ENCODE assay signal across 9 mouse cellular contexts in genomic region chr1:66467821-66468703, GRCm38 (mm10). TPM values are rescaled to one million over a fixed set of nuclear protein-coding genes. Genes with fewer than 3 reads are reported as not detected.
A peak's percentile ranks its signal among the peaks of the same experiment; 100 is the strongest.
DNase-seq lines count a peak whose midpoint lies in the region; ATAC-seq lines count a peak whose summit lies in the region.
"Had no signal": no experiment of that assay in that cellular context is flagged by ENCODE, and none has a peak within 500 bp of the region (broad histone marks: within the 10 kb centered on the region; RNA-seq: fewer than 3 reads in every experiment).

TSS of gene Unc80 (plus strand) at chr1:66468367.

- peak; percentile 95 for ATAC-seq in hindbrain, embryonic 16.5 days
- ATAC-seq in midbrain, embryonic 14.5 days (ENCODE audit: low FRiP score, low TSS enrichment) = peak; percentile 92
- peak; percentile 84 for ATAC-seq in stomach, embryonic 15.5 days (ENCODE audit: insufficient read depth, low FRiP score, low read depth)

- peak within 1 kb of the TSS; percentile 75 for H3K4me2 ChIP-seq in hindbrain, embryonic 16.5 days (ENCODE audit: low read length)
- peak within 1 kb of the TSS; percentile 76 for H3K4me2 ChIP-seq in midbrain, embryonic 14.5 days (ENCODE audit: low read length)
- peak within 1 kb of the TSS; percentile 84 for H3K4me2 ChIP-seq in stomach, embryonic 15.5 days

- H3K27ac ChIP-seq in hindbrain, embryonic 16.5 days (ENCODE audit: low read depth, low read length) = peak within 1 kb of the TSS; percentile 76
- peak within 1 kb of the TSS; percentile 70 for H3K27ac ChIP-seq in midbrain, embryonic 14.5 days (replicated peaks; ENCODE audit: low read depth, low read length)
- H3K27ac ChIP-seq in stomach, embryonic 15.5 days = no peak within 1 kb of the TSS
- H3K27ac ChIP-seq: macrophage had no signal

- H3K27me3 ChIP-seq in hindbrain, embryonic 16.5 days (replicated peaks; ENCODE audit: control insufficient read depth, insufficient read depth, low read length) = no peaks in the 10 kb centered on the region
- no peaks in the 10 kb centered on the region for H3K27me3 ChIP-seq in midbrain, embryonic 14.5 days (ENCODE audit: control insufficient read depth, insufficient read depth, low read length)
- H3K27me3 ChIP-seq in stomach, embryonic 15.5 days (replicated peaks) = peaks cover 9% of the 10 kb centered on the region; the same call in 1 of the 2 replicates

- no peaks in the 10 kb centered on the region for H3K9me3 ChIP-seq in hindbrain, embryonic 16.5 days (ENCODE audit: control insufficient read depth, low read length)
- H3K9me3 ChIP-seq in midbrain, embryonic 14.5 days (ENCODE audit: control insufficient read depth, low read length) = no peaks in the 10 kb centered on the region
- no peaks in the 10 kb centered on the region for H3K9me3 ChIP-seq in stomach, embryonic 15.5 days

- peak within 1 kb of the TSS; percentile 72 for H3K4me3 ChIP-seq in hindbrain, embryonic 16.5 days (ENCODE audit: low read length)
- H3K4me3 ChIP-seq in midbrain, embryonic 14.5 days (replicated peaks; ENCODE audit: low read depth, low read length) = peak within 1 kb of the TSS; percentile 70
- H3K4me3 ChIP-seq in stomach, embryonic 15.5 days (replicated peaks) = peak within 1 kb of the TSS; percentile 49

- H3K9ac ChIP-seq in hindbrain, embryonic 16.5 days (ENCODE audit: low read depth, low read length) = peak within 1 kb of the TSS; percentile 86
- peak within 1 kb of the TSS; percentile 80 for H3K9ac ChIP-seq in midbrain, embryonic 14.5 days (replicated peaks; ENCODE audit: low read length)
- no peak within 1 kb of the TSS for H3K9ac ChIP-seq in stomach, embryonic 15.5 days

- H3K36me3 ChIP-seq in hindbrain, embryonic 16.5 days (ENCODE audit: control insufficient read depth, insufficient read depth, low read length) = no peaks in the 10 kb centered on the region; the same call in 1 of the 2 replicates
- no peaks in the 10 kb centered on the region for H3K36me3 ChIP-seq in midbrain, embryonic 14.5 days (ENCODE audit: control insufficient read depth, insufficient read depth, low read length)
- H3K36me3 ChIP-seq in stomach, embryonic 15.5 days = no peaks in the 10 kb centered on the region

- peaks cover 3% of the 10 kb centered on the region; the same call in 1 of the 2 replicates for H3K4me1 ChIP-seq in hindbrain, embryonic 16.5 days (ENCODE audit: control insufficient read depth, insufficient read depth, low read depth, low read length)
- 0 out of 2 replicates have a peak, but pooled peaks cover 3% of the 10 kb centered on the region for H3K4me1 ChIP-seq in midbrain, embryonic 14.5 days (ENCODE audit: control insufficient read depth, insufficient read depth, low read length)
- H3K4me1 ChIP-seq in stomach, embryonic 15.5 days = peaks cover 6% of the 10 kb centered on the region; the same call in 1 of the 2 replicates

- under 1% methylated on average over 64 of the region's 83 CpGs for WGBS in hindbrain, embryonic 16.5 days
- WGBS in midbrain, embryonic 14.5 days = under 1% methylated on average over 78 of the region's 83 CpGs
- under 1% methylated on average over 40 of the region's 83 CpGs for WGBS in stomach, embryonic 15.5 days

- DNase-seq in heart, adult 18-20 months = peak; percentile 20 to 26
- DNase-seq in heart, adult 11 months = no peak
- DNase-seq in cerebellum, adult 8-10 months = peak; percentile 80
- peak; percentile 43 for DNase-seq in forelimb bud, embryonic 11.5 days (ENCODE audit: low read depth, low spot score)
- DNase-seq in left cerebral cortex, postnatal 4 days = peak; percentile 70
- peak; percentile 78 for DNase-seq in midbrain, embryonic 14.5 days

- intact Hi-C loops in left cerebral cortex, postnatal 4 days (cut with DNase I) = no loop called here

RNA-seq across cellular contexts. Expression of gene Unc80, which starts in this region (rescaled TPM):
- total RNA-seq in heart, adult 18-20 months (2021) = under 1 TPM; 0.10 to 0.18 TPM
- polyA plus RNA-seq in hindbrain, embryonic 16.5 days (2015; fragmentation: Nextera tagmentation; extraction: Ambion mirVana) = 6.2 and 9.4 TPM in 2 replicates
- 10 to 100 TPM; 42.5 to 47.9 TPM for total RNA-seq in left cerebral cortex, postnatal 4 days (2021)
- polyA plus RNA-seq in midbrain, embryonic 14.5 days (2014; fragmentation: Nextera tagmentation; extraction: Ambion mirVana) = 6.3 and 7.6 TPM in 2 replicates
- 0.31 and 0.63 TPM in 2 replicates for polyA plus RNA-seq in stomach, embryonic 15.5 days (2015; fragmentation: Nextera tagmentation; extraction: Ambion mirVana)
- polyA plus RNA-seq: macrophage had no signal

Comparison
In these comparisons a context has a peak if more than half of its experiments do, and no peak if none do; other contexts are left out.
1. RNA of gene Unc80 (total RNA-seq): 42.5 to 47.9 TPM in left cerebral cortex, postnatal 4 days; 0.10 to 0.18 TPM in heart, adult 18-20 months; every median in the first group is over 10 times any median in the second.
2. Peak in DNase-seq in heart, adult 18-20 months; RNA of the gene not detected or under 1 TPM.
3. Peak in ATAC-seq, H3K4me3 ChIP-seq and H3K4me2 ChIP-seq in stomach, embryonic 15.5 days; RNA of the gene not detected or under 1 TPM.
4. Peak in every context shown above with its lines, with median percentiles within 50 percentile points of each other: ATAC-seq, H3K4me2 ChIP-seq and H3K4me3 ChIP-seq.